Mouse (Mus musculus) Patski (cell line): Measurements from ENCODE around the gene Taok1. TPM values are rescaled to one million over a fixed set of nuclear protein-coding genes. Genes with fewer than 3 reads are reported as not detected.
"Not testable (repeated sequence)": the region's sequence is repeated elsewhere in the genome, so short reads cannot be mapped to it uniquely, and the experiment has no call there.

Experiments used
- ATAC-seq: fragments of 100-300 bp; one replicate; pipeline ENCODE4 v1.8.0; 2021
- CTCF ChIA-PET: fragments of 350-600 bp; sonication (Branson Sonifier 250); formaldehyde crosslinking; loops from one replicate; lab custom pipeline; 2022; ENCODE audit warnings: inconsistent platforms; lab: Charles Lee
- POLR2A ChIA-PET: fragments of 350-600 bp; sonication (Branson Sonifier 250); formaldehyde crosslinking; loops from one replicate; lab custom pipeline; 2022; ENCODE audit warnings: antibody characterized with exemption, inconsistent platforms; lab: Charles Lee
- DNase-seq: peaks from one replicate; pipeline ENCODE4 v3.0.0-alpha.2; 2011; ENCODE audit warnings: low read depth, low spot score
- H3K27me3 ChIP-seq: fragments of 371-371 bp; one replicate; pipeline ENCODE4 v1.5.1; 2021
- CTCF ChIP-seq: fragments of 100-300 bp; IDR thresholded peaks from one replicate; pipeline ENCODE4 v1.5.1; 2021
- in situ Hi-C: fragments of 300-500 bp; cut with MboI; formaldehyde crosslinking; loops from 3 replicates; pipeline ENCODE4 v1.11.1; 2018; ENCODE audit warnings: low pct_unique_long_range_greater_than_20kb, mixed read lengths
- polyA plus RNA-seq: library from polyadenylated mRNA; unstranded; gene quantifications from one replicate; pipeline ENCODE4 v1.2.3, GENCODE M21; 2021

The Taok1 gene
- polyA plus RNA-seq, result 28.7 TPM

GRCm38 (mm10) chr11:77607538-77608455, at the start of gene Taok1:
Gene Taok1 (minus strand): TSS chr11:77607815.
- no peaks in the 10 kb centered on the region for H3K27me3 ChIP-seq
- peak; percentile 35 for TF ChIP-seq CTCF
- peak; percentile 75 for ATAC-seq
- POLR2A ChIA-PET, result interaction anchor here (0.7 to 1.2 kb wide), 2 partner anchors 94 to 100 kb away, joined by 3 read pairs; no protein-coding TSS in a partner anchor
- in situ Hi-C loops, result no loop called here
- peak; percentile 78 for DNase-seq
- CTCF ChIA-PET, result no interaction called here

GRCm38 (mm10) chr11:77653406-77654190, 46.0 kb upstream of the Taok1 start:
- in situ Hi-C loops, result not testable (repeated sequence)

GRCm38 (mm10) chr11:77652484-77652883, 44.9 kb upstream of the Taok1 start:
- in situ Hi-C loops, result no loop called here
- TF ChIP-seq CTCF, result no peak
- ChIA-PET CTCF (no interaction called here), POLR2A (no interaction called here)
- ATAC-seq (no peak), DNase-seq (no peak)
- no peaks in the 10 kb centered on the region for H3K27me3 ChIP-seq

More at GRCm38 (mm10) chr11:77653406-77654190, 46.0 kb upstream of the Taok1 start:
- DNase-seq, H3K27me3 ChIP-seq, ATAC-seq, CTCF ChIA-PET: not testable (repeated sequence)
- POLR2A ChIA-PET, result interaction anchor here (0.5 kb wide), 1 partner anchor 91 kb away, joined by 3 read pairs; no protein-coding TSS in a partner anchor

- peak; percentile 17 for DNase-seq
- ChIA-PET CTCF (interaction anchor here (1.0 kb wide), 1 partner anchor 20 kb away, joined by 4 read pairs; no protein-coding TSS in a partner anchor), POLR2A (no interaction called here)
- no peaks in the 10 kb centered on the region for H3K27me3 ChIP-seq
- no peak for ATAC-seq
- no peak for TF ChIP-seq CTCF
- in situ Hi-C loops, result no loop called here
Observed at GRCm38 (mm10) chr11:77648878-77649277, 41.3 kb upstream of the Taok1 start.

GRCm38 (mm10) chr11:77645481-77645880, 37.9 kb upstream of the Taok1 start:
- no peak for ATAC-seq
- POLR2A ChIA-PET, result no interaction called here
- no peaks in the 10 kb centered on the region for H3K27me3 ChIP-seq
- DNase-seq, result no peak
- CTCF ChIA-PET, result no interaction called here
- no peak for TF ChIP-seq CTCF
- in situ Hi-C loops, result no loop called here

GRCm38 (mm10) chr11:77641390-77641789, 33.8 kb upstream of the Taok1 start:
- no peak for TF ChIP-seq CTCF

GRCm38 (mm10) chr11:77630257-77630670, 22.6 kb upstream of the Taok1 start:
- TF ChIP-seq CTCF, result peak; percentile 91
- DNase-seq (peak; percentile 31), ATAC-seq (no peak)
- CTCF ChIA-PET, result interaction anchor here (0.8 to 1.7 kb wide), 9 partner anchors 12 to 131 kb away, joined by 3 to 12 read pairs (median 5); no protein-coding TSS in a partner anchor
- H3K27me3 ChIP-seq, result no peaks in the 10 kb centered on the region
- POLR2A ChIA-PET, result interaction anchor here (0.9 kb wide), 1 partner anchor 140 kb away, joined by 5 read pairs; the partner anchor contains the start of gene Ankrd13b
- in situ Hi-C loops, result loop anchor here (10.0 kb wide), 1 partner anchor 535 kb away; no protein-coding TSS in a partner anchor

More at GRCm38 (mm10) chr11:77641390-77641789, 33.8 kb upstream of the Taok1 start:
- CTCF ChIA-PET, result no interaction called here
- POLR2A ChIA-PET, result no interaction called here
- H3K27me3 ChIP-seq, result no peaks in the 10 kb centered on the region
- ATAC-seq, result no peak
- DNase-seq, result no peak
- in situ Hi-C loops, result no loop called here

- in situ Hi-C loops, result no loop called here
- DNase-seq (no peak), ATAC-seq (no peak)
- H3K27me3 ChIP-seq, result no peaks in the 10 kb centered on the region
- TF ChIP-seq CTCF, result peak; percentile 60
- CTCF ChIA-PET, result interaction anchor here (0.7 to 1.7 kb wide), 16 partner anchors 11 to 141 kb away, joined by 3 to 12 read pairs (median 4); no protein-coding TSS in a partner anchor
- POLR2A ChIA-PET, result no interaction called here
Observed at GRCm38 (mm10) chr11:77629476-77629875, 21.9 kb upstream of the Taok1 start.

- ChIA-PET CTCF (interaction anchor here (1.4 to 1.7 kb wide), 3 partner anchors 17 to 136 kb away, joined by 4 to 9 read pairs (median 4); no protein-coding TSS in a partner anchor), POLR2A (interaction anchor here (0.6 to 0.9 kb wide), 3 partner anchors 17 to 45 kb away, joined by 5 to 9 read pairs (median 5); no protein-coding TSS in a partner anchor)
- in situ Hi-C loops, result no loop called here
- DNase-seq (no peak), ATAC-seq (no peak)
- no peak for TF ChIP-seq CTCF
- no peaks in the 10 kb centered on the region for H3K27me3 ChIP-seq
Observed at GRCm38 (mm10) chr11:77626596-77627535, 19.3 kb upstream of the Taok1 start.
